Mouse (Mus musculus) E14TG2a.4 (cell line): ENCODE measurements at regions not wholly inside any gene's neighbourhood (a gene's known extent, or its start where the extent isn't known, plus 50 kb on each side); places are given as distances from the start of the nearest gene placed in this dataset.

Experiments
- H3K27me3 ChIP-seq: 2 replicates; pipeline ENCODE4 v1.6.1; 2014; ENCODE audit warnings: low read length, control low read depth; ENCODE audit not compliant: insufficient read depth
- H3K36me3 ChIP-seq: 2 replicates; pipeline ENCODE4 v1.6.1; 2014; ENCODE audit warnings: low read length, control low read depth; ENCODE audit not compliant: insufficient read depth
- H3K4me1 ChIP-seq: replicated peaks from 2 replicates; pipeline ENCODE4 v1.6.1; 2014; ENCODE audit warnings: low read depth, low read length, control low read depth
- H3K4me3 ChIP-seq: replicated peaks from 2 replicates; pipeline ENCODE4 v1.5.1; 2014; ENCODE audit warnings: mild to moderate bottlenecking, low read length
- H3K9me3 ChIP-seq: 2 replicates; pipeline ENCODE4 v1.6.1; 2014; ENCODE audit warnings: low read length, control low read depth
- CTCF ChIP-seq: conservative IDR thresholded peaks from 2 replicates; pipeline ENCODE4 v1.5.1; 2014; ENCODE audit warnings: low read length
- NANOG ChIP-seq: IDR thresholded peaks from 2 replicates; pipeline ENCODE4 v1.6.1; 2014; ENCODE audit warnings: borderline replicate concordance, low read length, mixed read lengths
- POU5F1 ChIP-seq: IDR thresholded peaks from 2 replicates; pipeline ENCODE4 v1.6.1; 2014; ENCODE audit warnings: low read length, borderline replicate concordance

DNA sequence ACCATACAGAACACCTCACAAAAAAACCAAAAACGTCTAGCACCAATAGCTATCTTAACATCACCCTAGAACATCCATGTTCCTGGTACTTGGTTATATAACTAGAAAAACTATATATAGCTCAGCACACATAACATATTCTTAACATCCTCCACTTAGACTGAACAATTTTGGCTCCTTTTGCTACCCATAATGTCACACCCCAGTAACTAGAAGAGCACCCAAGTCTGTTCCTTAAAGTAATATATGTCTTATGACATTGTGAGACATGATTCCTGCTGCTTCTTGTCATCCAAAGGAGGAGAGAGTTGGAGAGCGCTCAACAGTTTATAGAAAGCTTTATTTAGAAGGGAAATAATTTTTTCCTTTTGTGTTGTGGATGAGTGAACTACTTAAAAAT is 1206.1 kb downstream of the A830018L16Rik start:
- Histone ChIP-seq H3K9me3 (no peaks in the 10 kb centered on the region), H3K4me1 (no peaks in the 10 kb centered on the region), H3K27me3 (no peaks in the 10 kb centered on the region), H3K36me3 (no peaks in the 10 kb centered on the region), H3K4me3 (no peak overlapping the region)
- TF ChIP-seq POU5F1: no peak
- TF ChIP-seq NANOG: no peak
- no peak for TF ChIP-seq CTCF

DNA sequence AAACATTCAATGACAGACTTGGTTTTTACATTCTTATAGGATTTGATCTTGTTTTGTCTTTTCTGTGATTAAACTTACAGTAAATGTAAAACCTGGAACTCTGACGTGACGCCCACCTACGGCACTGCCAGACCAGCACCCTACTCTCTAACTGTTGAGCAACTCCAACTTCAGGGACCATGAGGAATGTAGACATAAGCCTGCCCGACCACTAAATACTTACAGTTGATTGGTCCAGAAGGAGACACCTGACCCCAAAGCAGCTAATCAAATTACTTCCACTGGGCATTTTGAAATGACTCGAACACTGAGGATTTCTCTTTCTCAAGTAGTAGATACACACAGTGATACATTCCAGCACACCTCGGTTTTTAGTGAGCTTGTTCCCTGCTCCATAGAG is 1206.9 kb downstream of the A830018L16Rik start:
- Histone ChIP-seq H3K4me1 (no peaks in the 10 kb centered on the region), H3K4me3 (no peak overlapping the region), H3K9me3 (no peaks in the 10 kb centered on the region), H3K36me3 (no peaks in the 10 kb centered on the region), H3K27me3 (no peaks in the 10 kb centered on the region)
- TF ChIP-seq POU5F1 (no peak), NANOG (no peak), CTCF (no peak)

DNA sequence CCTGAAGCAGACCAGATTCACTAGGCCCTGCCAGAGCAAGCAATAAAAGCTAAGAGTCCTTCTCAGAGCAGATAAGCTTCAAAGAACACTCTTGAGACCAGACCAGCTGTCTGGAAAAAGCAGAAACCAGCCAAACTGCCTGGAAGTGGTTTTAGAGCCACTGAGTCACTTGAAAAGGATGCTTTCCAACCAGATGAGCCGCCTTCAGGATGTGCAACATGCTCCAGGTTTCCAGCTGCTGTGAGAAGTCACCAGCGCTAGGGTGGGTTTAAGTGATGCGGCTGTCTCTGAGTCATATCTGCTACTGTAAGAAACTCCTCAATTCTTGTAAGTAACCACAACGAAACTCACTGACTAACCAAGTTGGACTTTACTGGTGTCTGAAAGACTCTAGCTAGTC is 1209.3 kb downstream of the A830018L16Rik start:
- H3K4me1 ChIP-seq: no peaks in the 10 kb centered on the region
- no peaks in the 10 kb centered on the region for H3K36me3 ChIP-seq
- H3K27me3 ChIP-seq: no peaks in the 10 kb centered on the region
- H3K9me3 ChIP-seq: no peaks in the 10 kb centered on the region
- no peak overlapping the region for H3K4me3 ChIP-seq
- TF ChIP-seq CTCF (no peak), POU5F1 (no peak), NANOG (no peak)

DNA sequence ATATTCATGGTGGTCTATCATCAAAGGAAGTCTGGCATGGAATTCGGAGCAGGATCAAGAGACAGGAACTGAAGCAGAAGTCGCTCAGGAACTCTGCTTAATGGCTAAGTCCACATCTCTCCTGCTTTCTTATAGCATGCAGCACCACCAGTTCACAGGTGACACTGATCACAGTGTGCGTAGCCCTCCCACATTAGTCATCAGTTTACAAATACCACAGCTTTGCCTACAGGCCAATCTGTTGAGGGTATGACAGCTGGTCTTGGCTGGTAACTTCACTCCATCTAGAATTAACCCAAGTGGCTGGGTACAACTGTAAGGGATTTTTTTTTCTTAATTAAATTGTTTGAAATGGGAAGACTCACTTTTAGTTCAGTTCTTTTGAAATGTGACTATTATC is 1219.1 kb downstream of the A830018L16Rik start:
- no peaks in the 10 kb centered on the region for H3K9me3 ChIP-seq
- no peak for TF ChIP-seq POU5F1
- no peak for TF ChIP-seq NANOG
- no peak for TF ChIP-seq CTCF
- H3K4me3 ChIP-seq: no peak overlapping the region
- H3K4me1 ChIP-seq: peaks cover 23% of the 10 kb centered on the region
- no peaks in the 10 kb centered on the region for H3K36me3 ChIP-seq
- no peaks in the 10 kb centered on the region for H3K27me3 ChIP-seq

DNA sequence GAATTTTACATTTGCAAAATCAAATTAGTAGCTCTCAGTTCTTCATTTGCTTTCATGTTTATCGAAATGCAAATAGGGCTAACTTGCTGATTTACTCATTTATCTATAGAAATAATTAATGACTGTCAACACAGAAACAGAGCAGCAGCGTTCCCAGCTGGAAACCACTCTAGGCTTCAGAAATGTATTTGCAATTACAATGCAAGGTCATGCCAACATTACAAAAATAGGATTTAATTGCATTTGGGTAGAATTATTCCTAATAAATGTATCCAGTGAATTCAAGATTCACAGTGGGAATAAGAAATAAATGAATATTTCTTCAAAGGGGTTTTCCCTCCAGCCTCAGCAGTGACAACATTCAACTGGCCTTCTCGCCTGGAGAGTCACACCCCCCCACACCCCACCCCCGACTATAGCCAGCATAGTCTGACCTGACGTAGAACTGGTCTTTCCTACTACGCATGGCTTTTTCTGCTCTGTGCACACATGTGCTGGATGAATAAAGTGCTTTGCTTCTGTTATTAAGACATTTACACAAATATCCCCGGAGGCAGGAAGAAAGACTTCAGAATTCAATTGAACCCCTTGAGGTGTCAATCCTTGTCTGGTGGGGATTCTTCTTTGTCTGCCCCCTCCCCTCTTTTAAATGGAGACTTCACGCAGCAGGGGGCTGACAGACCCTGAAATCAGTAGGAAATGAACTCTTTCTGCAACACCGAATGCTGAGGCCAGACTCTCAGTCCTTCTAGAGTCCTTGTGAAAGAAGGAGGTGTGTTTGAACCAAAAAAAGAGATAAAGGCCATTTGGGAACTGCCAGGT is 1222.6 kb downstream of the A830018L16Rik start:
- Histone ChIP-seq H3K36me3 (no peaks in the 10 kb centered on the region), H3K27me3 (peaks cover 7% of the 10 kb centered on the region; the same call in 1 of the 2 replicates), H3K9me3 (no peaks in the 10 kb centered on the region), H3K4me1 (peaks cover 23% of the 10 kb centered on the region), H3K4me3 (no peak overlapping the region)
- TF ChIP-seq NANOG (peak; percentile 43), POU5F1 (no peak), CTCF (no peak)

DNA sequence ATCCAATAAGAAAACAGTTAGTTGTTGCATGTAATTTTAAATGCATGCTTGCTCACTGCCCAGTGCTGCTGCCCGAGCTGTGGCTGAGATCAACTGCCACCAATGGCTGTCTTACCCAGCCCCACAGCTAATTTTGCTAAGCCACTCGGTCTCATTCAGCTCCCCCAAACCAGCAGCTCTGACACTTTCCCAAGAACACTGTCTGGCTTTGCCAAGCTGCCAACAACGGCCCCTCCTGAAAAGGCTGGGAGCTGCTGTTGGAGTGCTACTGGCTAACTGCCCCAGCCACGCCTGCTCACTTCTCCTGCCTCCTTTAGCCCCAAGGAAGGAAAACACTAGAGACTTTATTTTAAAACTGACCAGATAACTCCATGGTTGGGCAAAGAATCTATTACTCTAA is 1227.1 kb downstream of the A830018L16Rik start:
- Histone ChIP-seq H3K4me3 (no peak overlapping the region), H3K4me1 (peaks cover 18% of the 10 kb centered on the region), H3K9me3 (no peaks in the 10 kb centered on the region), H3K36me3 (no peaks in the 10 kb centered on the region), H3K27me3 (peaks cover 9% of the 10 kb centered on the region; the same call in 1 of the 2 replicates)
- TF ChIP-seq POU5F1 (no peak), NANOG (no peak), CTCF (no peak)
